Mouse (Mus musculus): ENCODE results near the gene Bax.

DNA sequence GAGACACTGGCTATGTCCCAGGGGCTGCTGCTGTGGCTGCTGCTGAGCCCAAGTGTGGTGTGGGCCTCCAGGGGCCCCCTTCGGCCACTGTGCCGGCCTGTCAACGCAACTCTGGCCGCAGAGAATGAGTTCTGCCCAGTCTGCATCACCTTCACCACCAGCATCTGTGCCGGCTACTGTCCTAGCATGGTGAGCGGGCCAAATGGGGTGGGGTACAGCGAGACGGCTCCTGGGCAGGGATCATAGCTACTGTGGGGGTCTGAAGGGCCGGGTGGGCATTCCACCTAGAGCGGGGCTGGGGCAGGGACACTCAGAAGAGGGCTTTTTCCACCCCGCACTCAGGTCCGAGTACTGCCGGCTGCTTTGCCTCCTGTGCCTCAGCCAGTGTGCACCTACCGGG lies 45.5 kb downstream of the Bax start:
- TF ChIP-seq CTCF (IDR thresholded peaks at IDR 0.05; ENCODE audit: low read depth, low read length) (no peak), POLR2A (IDR thresholded peaks at IDR 0.05; ENCODE audit: borderline replicate concordance, low read depth, low read length) (no peak)

All from bone marrow macrophage, adult 2 months (primary cell).